Mouse (Mus musculus) T-helper 17 cell (primary cell): ENCODE data around the gene Hist1h2ab.

ENCODE experiments used
- in situ Hi-C, 2 experiments: fragments of 300-600 bp; cut with MboI, MseI; formaldehyde crosslinking; loops; 1 replicate in 1 of 2; 2 replicates in 1 of 2; pipeline ENCODE4 v1.15.1; 2025; ENCODE audit warnings: high pct_unique_total_duplicates in 2 of 2

Gene Hist1h2ab

GRCm38 (mm10) chr13:23752067-23752741 is 1.3 kb downstream of the Hist1h2ab start, which contains the start of gene Hist1h3b:
TSS of gene Hist1h3b (plus strand) at chr13:23752267.
- in situ Hi-C loops = loop anchor here (10.0 to 25.0 kb wide), 2 partner anchors 307 to 1965 kb away; partner anchors contain the start of genes Hist1h1b (in 2 of the 2), Hist1h2an (in 2 of the 2), Hist1h2bp (in 2 of the 2) and Hist1h3i (in 2 of the 2)

- in situ Hi-C loops = loop anchor here (10.0 to 25.0 kb wide), 2 partner anchors 308 to 1965 kb away; partner anchors contain the start of genes Hist1h1b (in 2 of the 2), Hist1h2an (in 2 of the 2), Hist1h2bp (in 2 of the 2) and Hist1h3i (in 2 of the 2)
Observed at GRCm38 (mm10) chr13:23752742-23753172, 1.8 kb downstream of the Hist1h2ab start.

- in situ Hi-C loops = loop anchor here (10.0 to 25.0 kb wide), 2 partner anchors 309 to 1966 kb away; partner anchors contain the start of genes Hist1h1b (in 2 of the 2), Hist1h2an (in 2 of the 2), Hist1h2bp (in 2 of the 2) and Hist1h3i (in 2 of the 2)
Observed at GRCm38 (mm10) chr13:23753314-23754078, 2.6 kb downstream of the Hist1h2ab start.

- in situ Hi-C loops = loop anchor here (5.0 to 25.0 kb wide), 3 partner anchors 310 to 1968 kb away; partner anchors contain the start of genes Hist1h1b (in 2 of the 2), Hist1h2an (in 2 of the 2), Hist1h2bp (in 2 of the 2) and Hist1h3i (in 2 of the 2)
Observed at GRCm38 (mm10) chr13:23755000-23755399, 4.1 kb downstream of the Hist1h2ab start.

- in situ Hi-C loops = loop anchor here (5.0 to 25.0 kb wide), 3 partner anchors 312 to 1969 kb away; partner anchors contain the start of genes Hist1h1b (in 2 of the 2), Hist1h2an (in 2 of the 2), Hist1h2bp (in 2 of the 2) and Hist1h3i (in 2 of the 2)
Observed at GRCm38 (mm10) chr13:23756790-23757189, 5.9 kb downstream of the Hist1h2ab start, which contains the start of gene Hist1h4b. TSS of gene Hist1h4b (plus strand) at chr13:23757013.

- in situ Hi-C loops = loop anchor here (5.0 to 25.0 kb wide), 3 partner anchors 312 to 1970 kb away; partner anchors contain the start of genes Hist1h1b (in 2 of the 2), Hist1h2an (in 2 of the 2), Hist1h2bp (in 2 of the 2) and Hist1h3i (in 2 of the 2)
Observed at GRCm38 (mm10) chr13:23757211-23757773, 6.4 kb downstream of the Hist1h2ab start.

GRCm38 (mm10) chr13:23757921-23758320 is 7.0 kb downstream of the Hist1h2ab start:
- in situ Hi-C loops = loop anchor here (5.0 to 25.0 kb wide), 3 partner anchors 313 to 1971 kb away; partner anchors contain the start of genes Hist1h1b (in 2 of the 2), Hist1h2an (in 2 of the 2), Hist1h2bp (in 2 of the 2) and Hist1h3i (in 2 of the 2)

- in situ Hi-C loops = loop anchor here (5.0 to 25.0 kb wide), 3 partner anchors 315 to 1972 kb away; partner anchors contain the start of genes Hist1h1b (in 2 of the 2), Hist1h2an (in 2 of the 2), Hist1h2bp (in 2 of the 2) and Hist1h3i (in 2 of the 2)
Observed at GRCm38 (mm10) chr13:23759251-23759771, 8.4 kb downstream of the Hist1h2ab start.

- in situ Hi-C loops = loop anchor here (5.0 to 25.0 kb wide), 3 partner anchors 315 to 1973 kb away; partner anchors contain the start of genes Hist1h1b (in 2 of the 2), Hist1h2an (in 2 of the 2), Hist1h2bp (in 2 of the 2) and Hist1h3i (in 2 of the 2)
Observed at GRCm38 (mm10) chr13:23759916-23760239, 9.0 kb downstream of the Hist1h2ab start.

- in situ Hi-C loops = loop anchor here (25.0 kb wide), 1 partner anchor 1973 kb away; the partner anchor contains the start of genes Hist1h1b (in 2 of the 2), Hist1h2an (in 2 of the 2), Hist1h2bp (in 2 of the 2) and Hist1h3i (in 2 of the 2)
Observed at GRCm38 (mm10) chr13:23760240-23760971, 9.5 kb downstream of the Hist1h2ab start.

GRCm38 (mm10) chr13:23760972-23761864 is 10.3 kb downstream of the Hist1h2ab start, which contains the start of gene Hist1h4a:
TSS of gene Hist1h4a (minus strand) at chr13:23761230.
- in situ Hi-C loops = loop anchor here (25.0 kb wide), 1 partner anchor 1974 kb away; the partner anchor contains the start of genes Hist1h1b (in 2 of the 2), Hist1h2an (in 2 of the 2), Hist1h2bp (in 2 of the 2) and Hist1h3i (in 2 of the 2)

GRCm38 (mm10) chr13:23761871-23762821 is 11.2 kb downstream of the Hist1h2ab start, which contains the start of gene Hist1h3a:
TSS of gene Hist1h3a (minus strand) at chr13:23762386.
- in situ Hi-C loops = loop anchor here (25.0 kb wide), 1 partner anchor 1975 kb away; the partner anchor contains the start of genes Hist1h1b (in 2 of the 2), Hist1h2an (in 2 of the 2), Hist1h2bp (in 2 of the 2) and Hist1h3i (in 2 of the 2)

GRCm38 (mm10) chr13:23763242-23763585 is 12.3 kb downstream of the Hist1h2ab start:
- in situ Hi-C loops = loop anchor here (25.0 kb wide), 1 partner anchor 1976 kb away; the partner anchor contains the start of genes Hist1h1b (in 2 of the 2), Hist1h2an (in 2 of the 2), Hist1h2bp (in 2 of the 2) and Hist1h3i (in 2 of the 2)

- in situ Hi-C loops = loop anchor here (25.0 kb wide), 1 partner anchor 1976 kb away; the partner anchor contains the start of genes Hist1h1b (in 2 of the 2), Hist1h2an (in 2 of the 2), Hist1h2bp (in 2 of the 2) and Hist1h3i (in 2 of the 2)
Observed at GRCm38 (mm10) chr13:23763586-23764323, 12.8 kb downstream of the Hist1h2ab start, which contains the start of gene Hist1h1a. TSS of gene Hist1h1a (plus strand) at chr13:23763666.
